Mouse (Mus musculus) ES-Bruce4 (cell line): ENCODE measurements around the gene Cxcr4.

Experiments used
- CTCF ChIP-seq: IDR thresholded peaks from one replicate; pipeline ENCODE4 v1.8.1; 2011; ENCODE audit warnings: low read depth, low read length
- POLR2A ChIP-seq: IDR thresholded peaks from one replicate; pipeline ENCODE4 v1.8.1; 2011; ENCODE audit warnings: low read length; ENCODE audit not compliant: insufficient read depth

- TF ChIP-seq POLR2A (no peak), CTCF (no peak)
Measured at GRCm38 (mm10) chr1:128615459-128615806, 23.3 kb upstream of the Cxcr4 start.
